Mouse (Mus musculus) heart, embryonic 10.5 days (tissue): ENCODE data around the gene Sis. TPM values are rescaled to one million over a fixed set of nuclear protein-coding genes. Genes with fewer than 3 reads are reported as not detected.

ENCODE experiments used
- DNase-seq: peaks from one replicate; pipeline ENCODE4 v3.0.0-alpha.2; 2017; ENCODE audit warnings: low spot score
- H3K27ac ChIP-seq: fragments of 300-500 bp; sonication (generic); 2 replicates; pipeline ENCODE4 v1.5.1; 2016; ENCODE audit warnings: mild to moderate bottlenecking
- H3K27me3 ChIP-seq: fragments of 300-500 bp; sonication (generic); 2 replicates; pipeline ENCODE4 v1.6.1; 2016; ENCODE audit warnings: mild to moderate bottlenecking; ENCODE audit not compliant: poor library complexity, insufficient read depth, severe bottlenecking
- H3K36me3 ChIP-seq: fragments of 300-500 bp; sonication (generic); 2 replicates; pipeline ENCODE4 v1.6.1; 2016; ENCODE audit warnings: mild to moderate bottlenecking, moderate library complexity
- H3K4me1 ChIP-seq: fragments of 300-500 bp; sonication (generic); 2 replicates; pipeline ENCODE4 v1.6.1; 2016; ENCODE audit warnings: mild to moderate bottlenecking
- H3K4me3 ChIP-seq: fragments of 300-500 bp; sonication (generic); 2 replicates; pipeline ENCODE4 v1.5.1; 2016; ENCODE audit warnings: mild to moderate bottlenecking, moderate library complexity
- H3K9me3 ChIP-seq: fragments of 300-500 bp; sonication (generic); 2 replicates; pipeline ENCODE4 v1.6.1; 2016; ENCODE audit warnings: mild to moderate bottlenecking, moderate library complexity
- WGBS: fragments of 180-500 bp; shearing (Covaris S2); methylation state at CpG from one replicate; pipeline ENCODE4 v1.1.7; 2016; 5-methylcytosine and 5-hydroxymethylcytosine counted together
- polyA plus RNA-seq: library from polyadenylated mRNA; unstranded; fragments of >200 nt; fragmentation: Nextera tagmentation; extraction: Ambion mirVana; gene quantifications from 2 replicates; pipeline ENCODE4 v1.2.1, GENCODE M21; 2016

Sis gene
- polyA plus RNA-seq, result not detected in 2 replicates

DNA sequence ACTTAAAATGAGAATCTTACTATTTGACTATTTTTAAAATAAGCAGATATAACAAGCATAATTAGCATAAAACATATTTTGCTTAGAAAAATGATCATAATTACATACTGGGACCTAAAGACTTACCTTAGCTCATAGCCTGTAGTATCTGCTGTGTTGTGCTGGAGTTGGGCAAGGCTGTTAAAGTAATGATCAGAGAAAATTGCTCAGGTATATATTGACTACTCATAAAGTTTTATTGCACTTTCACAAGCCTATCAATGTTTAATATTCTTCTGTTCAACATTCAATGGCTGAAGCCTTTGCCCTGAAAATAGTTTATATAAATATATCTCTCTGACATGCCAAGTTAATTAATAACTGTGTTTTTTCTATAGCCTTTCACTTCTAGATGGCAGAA, at the start of gene Sis:
Sis (minus strand) TSS at position 189 of the 400 bp plus-strand sequence.
- Histone ChIP-seq H3K27ac (no peak within 1 kb of the TSS), H3K4me3 (no peak within 1 kb of the TSS), H3K9me3 (no peaks in the 10 kb centered on the region), H3K4me1 (no peaks in the 10 kb centered on the region), H3K27me3 (no peaks in the 10 kb centered on the region), H3K36me3 (no peaks in the 10 kb centered on the region)
- no peak for DNase-seq

DNA sequence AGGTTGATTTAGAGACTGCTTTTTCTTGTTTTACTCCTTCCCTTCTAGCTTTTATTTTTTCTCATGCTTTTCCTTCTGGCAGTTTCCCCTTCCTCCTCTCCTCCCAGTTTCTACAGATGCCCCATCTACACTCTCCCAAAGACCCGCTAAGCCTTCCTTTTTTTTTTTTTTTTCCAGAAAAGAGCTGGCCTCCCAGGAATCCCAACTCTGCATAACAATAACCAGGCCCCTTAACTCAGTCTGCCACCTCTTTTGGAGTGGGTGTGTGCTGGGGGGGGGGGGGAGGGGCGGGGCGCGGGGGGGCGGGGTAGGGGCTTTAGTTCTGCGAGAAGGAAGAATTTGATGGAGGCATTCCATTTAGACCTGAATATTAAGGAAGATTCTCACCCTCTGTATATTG, 38.4 kb upstream of the Sis start:
- Histone ChIP-seq H3K4me1 (no peaks in the 10 kb centered on the region), H3K27ac (no peak overlapping the region), H3K36me3 (no peaks in the 10 kb centered on the region), H3K27me3 (no peaks in the 10 kb centered on the region), H3K4me3 (no peak overlapping the region), H3K9me3 (no peaks in the 10 kb centered on the region)
- no peak for DNase-seq
- WGBS, result 8% methylated on average over 6 of the region's 6 CpGs

DNA sequence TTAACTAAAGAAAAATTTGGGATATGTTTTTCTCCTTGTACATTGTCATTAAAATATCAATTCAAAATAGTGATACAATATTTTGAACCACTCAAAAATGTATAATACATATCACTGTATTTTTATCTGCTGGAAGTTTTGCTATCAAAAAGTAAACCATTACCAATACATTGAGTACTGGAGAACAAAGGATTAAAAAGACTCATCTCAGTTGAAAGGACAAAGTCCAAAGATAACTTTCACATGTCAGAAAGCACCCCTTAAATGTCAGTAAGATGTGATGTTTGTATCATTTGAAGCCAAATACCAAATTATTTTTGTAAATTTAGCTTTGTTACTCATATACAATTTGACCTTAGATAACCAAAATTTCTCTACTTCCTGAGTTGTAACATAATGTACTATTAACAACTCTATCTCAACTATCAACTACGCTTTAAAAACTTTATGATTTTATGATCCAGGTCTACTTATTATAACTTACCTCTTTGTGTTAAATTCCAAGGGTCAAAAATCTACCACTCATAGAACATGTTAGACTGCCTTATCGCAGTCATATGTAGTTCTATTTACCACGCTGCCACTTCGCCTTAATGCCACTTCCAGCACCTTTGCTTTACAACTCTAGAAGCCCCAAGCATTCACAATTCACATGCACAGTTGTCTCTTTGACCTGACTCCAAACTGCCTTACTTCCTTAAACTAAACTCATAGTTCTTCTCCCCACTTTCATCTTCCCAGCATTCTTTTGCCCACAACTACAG, 35.5 kb upstream of the Sis start:
- Histone ChIP-seq H3K4me1 (no peaks in the 10 kb centered on the region), H3K36me3 (no peaks in the 10 kb centered on the region), H3K4me3 (no peak overlapping the region), H3K27ac (no peak overlapping the region), H3K27me3 (no peaks in the 10 kb centered on the region), H3K9me3 (no peaks in the 10 kb centered on the region)
- 83% methylated on average over 4 of the region's 4 CpGs for WGBS
- no peak for DNase-seq

DNA sequence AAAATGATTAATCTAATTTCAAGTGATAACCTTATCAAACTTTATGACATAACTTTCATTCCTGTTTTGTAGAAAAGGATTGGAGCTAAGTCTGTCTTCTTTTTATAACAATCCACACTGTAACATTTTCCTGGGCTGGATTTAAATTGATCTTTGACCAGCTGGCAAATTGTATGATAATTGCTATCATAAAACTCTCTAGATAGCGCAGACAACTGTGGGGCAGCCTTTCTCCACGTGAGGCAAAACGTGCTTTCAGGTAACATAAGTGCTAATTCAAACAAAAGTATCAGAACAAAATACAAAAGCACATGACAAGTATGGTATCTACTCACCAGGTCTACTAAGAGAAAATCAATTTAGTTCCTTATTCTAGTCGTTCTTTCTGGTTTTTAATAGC, 29.9 kb upstream of the Sis start:
- no peak for DNase-seq
- no peaks in the 10 kb centered on the region for H3K36me3 ChIP-seq
- H3K4me1 ChIP-seq, result no peaks in the 10 kb centered on the region
- H3K27me3 ChIP-seq, result no peaks in the 10 kb centered on the region
- 75% methylated on average over 4 of the region's 4 CpGs for WGBS
- H3K27ac ChIP-seq, result no peak overlapping the region
- H3K4me3 ChIP-seq, result no peak overlapping the region
- H3K9me3 ChIP-seq, result no peaks in the 10 kb centered on the region

DNA sequence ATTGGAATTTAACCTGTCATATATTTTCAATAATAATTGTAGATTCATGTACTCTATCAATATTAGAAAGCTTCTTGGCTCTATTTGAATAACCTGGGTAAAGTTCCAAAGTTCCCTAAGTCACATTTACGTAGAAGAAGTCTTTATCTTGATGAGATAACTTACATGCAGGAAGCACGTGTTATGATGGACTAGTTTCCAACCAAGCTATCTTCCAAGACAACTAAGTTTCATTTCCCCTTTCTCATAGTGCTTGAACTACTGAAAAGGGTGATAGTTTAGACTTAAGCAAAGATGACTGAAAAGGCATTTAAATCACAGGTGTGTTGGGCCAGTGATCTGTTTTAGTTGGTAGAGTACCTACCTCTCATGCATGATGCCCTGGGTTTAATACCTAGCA, 23.3 kb upstream of the Sis start:
- Histone ChIP-seq H3K4me1 (no peaks in the 10 kb centered on the region), H3K36me3 (no peaks in the 10 kb centered on the region), H3K27ac (no peak overlapping the region), H3K27me3 (no peaks in the 10 kb centered on the region), H3K9me3 (no peaks in the 10 kb centered on the region), H3K4me3 (no peak overlapping the region)
- DNase-seq, result no peak
- 71% methylated on average over 2 of the region's 2 CpGs for WGBS

DNA sequence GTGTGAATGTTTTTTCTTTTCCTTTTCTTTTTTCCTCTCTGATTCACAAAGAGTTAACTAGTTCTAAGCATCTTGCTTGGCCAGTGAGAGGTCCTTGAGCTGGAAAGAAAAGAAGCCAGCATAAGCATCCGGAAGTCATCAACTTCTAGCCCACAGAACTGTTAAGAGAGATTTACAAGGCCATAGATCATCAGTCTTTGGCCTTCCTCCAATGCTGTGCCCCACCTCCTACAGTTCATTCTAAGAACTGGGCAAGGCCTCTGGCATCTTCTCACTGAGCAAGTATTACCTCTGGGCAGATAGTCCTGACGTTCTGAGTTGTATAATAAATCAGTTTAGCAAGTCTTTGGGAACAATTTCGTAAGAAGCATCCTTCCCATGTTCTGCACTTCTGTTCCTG, 8.9 kb upstream of the Sis start:
- Histone ChIP-seq H3K4me3 (no peak overlapping the region), H3K4me1 (no peaks in the 10 kb centered on the region), H3K36me3 (no peaks in the 10 kb centered on the region), H3K27ac (no peak overlapping the region), H3K27me3 (no peaks in the 10 kb centered on the region), H3K9me3 (no peaks in the 10 kb centered on the region)
- DNase-seq, result no peak
- WGBS, result 70% methylated on average over 3 of the region's 3 CpGs

DNA sequence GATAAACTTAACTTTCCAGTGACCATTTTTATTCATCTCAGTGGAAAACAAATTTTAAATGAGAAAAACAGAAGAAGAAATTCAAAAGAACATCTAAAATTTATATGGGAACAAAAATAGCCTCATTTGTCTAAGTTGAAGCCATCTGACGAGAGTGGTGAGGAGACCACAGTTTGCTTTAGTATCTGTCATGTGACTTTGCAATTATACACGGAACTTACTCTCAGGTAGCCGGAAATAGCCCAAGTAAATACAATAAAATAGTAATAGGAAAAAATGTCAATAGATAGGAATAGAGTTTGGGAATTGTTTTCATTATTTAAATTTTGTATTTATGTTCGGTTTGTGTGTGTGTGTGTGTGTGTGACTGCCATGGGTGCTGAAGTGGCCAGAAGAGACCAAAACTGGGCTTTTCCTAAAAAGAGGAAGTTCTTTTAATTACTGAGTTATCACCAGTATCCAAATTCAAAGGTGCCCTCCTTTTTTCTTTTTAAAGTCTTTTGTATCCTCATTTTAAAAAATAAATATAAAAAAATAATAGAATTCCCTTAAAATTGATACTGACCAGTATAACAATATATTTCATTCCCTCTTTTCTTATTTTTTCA, 48.6 kb downstream of the Sis start:
- H3K9me3 ChIP-seq, result no peaks in the 10 kb centered on the region

DNA sequence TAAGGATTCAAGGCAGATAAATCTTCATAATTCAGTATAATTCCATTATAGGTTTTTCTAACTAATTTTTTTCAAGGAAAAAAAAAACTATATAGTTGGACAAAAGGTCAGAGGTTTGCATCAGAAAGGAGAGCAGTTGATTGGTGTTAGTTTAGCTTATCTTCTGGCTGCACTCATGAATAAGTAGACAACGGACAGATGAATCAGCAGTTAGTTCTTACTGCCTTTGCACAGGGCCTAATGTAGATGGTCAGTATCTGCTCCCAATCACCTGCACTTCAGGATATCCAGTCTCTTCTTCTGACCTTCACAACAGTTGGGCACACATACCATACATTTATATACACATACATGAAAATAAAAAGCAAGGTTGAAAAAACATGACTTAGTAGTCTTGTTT, 85.2 kb downstream of the Sis start:
- no peaks in the 10 kb centered on the region for H3K36me3 ChIP-seq
- WGBS, result 77% methylated on average over 1 of the region's 1 CpGs
- H3K4me3 ChIP-seq, result no peak overlapping the region
- H3K4me1 ChIP-seq, result no peaks in the 10 kb centered on the region
- H3K9me3 ChIP-seq, result no peaks in the 10 kb centered on the region
- H3K27ac ChIP-seq, result no peak overlapping the region
- DNase-seq, result no peak
- H3K27me3 ChIP-seq, result no peaks in the 10 kb centered on the region

More for the DNA sequence above, 48.6 kb downstream of the Sis start:
- Histone ChIP-seq H3K27me3 (no peaks in the 10 kb centered on the region), H3K27ac (no peak overlapping the region), H3K36me3 (no peaks in the 10 kb centered on the region), H3K4me1 (no peaks in the 10 kb centered on the region), H3K4me3 (no peak overlapping the region)
- WGBS, result 80% methylated on average over 4 of the region's 4 CpGs
- DNase-seq, result no peak

DNA sequence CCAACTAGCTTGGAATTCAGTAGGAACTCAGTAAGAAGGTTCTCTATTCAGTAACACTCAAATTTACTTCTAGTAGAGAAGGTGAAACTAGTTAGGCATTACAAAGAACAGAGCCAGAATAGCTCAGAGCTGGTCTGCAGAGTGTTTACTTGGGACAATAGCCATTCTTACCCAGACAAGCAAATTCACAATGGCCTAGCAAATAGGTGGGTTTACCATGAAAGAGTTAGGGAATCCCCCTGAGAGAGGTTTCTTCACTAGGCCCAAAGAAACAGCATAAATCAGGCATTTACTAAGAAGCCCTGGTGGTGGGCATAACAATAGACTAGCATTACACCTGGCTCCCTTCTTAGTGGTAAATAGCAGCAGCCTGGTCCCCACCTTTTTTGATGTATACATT, 99.5 kb downstream of the Sis start:
- no peaks in the 10 kb centered on the region for H3K27me3 ChIP-seq
- H3K9me3 ChIP-seq, result no peaks in the 10 kb centered on the region
- H3K27ac ChIP-seq, result no peak overlapping the region
- no peak for DNase-seq
- no peak overlapping the region for H3K4me3 ChIP-seq
- no peaks in the 10 kb centered on the region for H3K36me3 ChIP-seq
- no peaks in the 10 kb centered on the region for H3K4me1 ChIP-seq

DNA sequence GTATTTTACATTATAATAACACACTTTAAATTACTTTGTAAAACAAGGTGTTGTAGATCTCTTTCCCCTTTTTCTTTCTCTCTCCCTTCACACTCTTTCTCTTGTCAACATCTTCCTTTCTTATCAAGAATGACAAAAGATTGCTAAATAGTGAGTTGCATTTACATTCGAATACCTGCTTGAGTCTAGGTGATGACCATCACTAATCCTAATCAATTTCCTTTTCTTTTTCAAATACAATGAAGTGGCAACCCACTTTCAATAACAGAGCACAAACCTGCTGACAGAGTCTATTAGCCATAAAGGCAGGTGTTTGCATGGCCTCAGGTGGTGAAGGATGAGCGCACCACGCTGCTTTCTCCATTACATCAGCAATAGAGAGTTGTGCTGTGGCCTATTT, 108.9 kb downstream of the Sis start:
- 77% methylated on average over 3 of the region's 3 CpGs for WGBS
- H3K9me3 ChIP-seq, result no peaks in the 10 kb centered on the region
- no peaks in the 10 kb centered on the region for H3K4me1 ChIP-seq
- H3K4me3 ChIP-seq, result no peak overlapping the region
- DNase-seq, result no peak
- H3K36me3 ChIP-seq, result no peaks in the 10 kb centered on the region
- H3K27ac ChIP-seq, result no peak overlapping the region
- no peaks in the 10 kb centered on the region for H3K27me3 ChIP-seq

DNA sequence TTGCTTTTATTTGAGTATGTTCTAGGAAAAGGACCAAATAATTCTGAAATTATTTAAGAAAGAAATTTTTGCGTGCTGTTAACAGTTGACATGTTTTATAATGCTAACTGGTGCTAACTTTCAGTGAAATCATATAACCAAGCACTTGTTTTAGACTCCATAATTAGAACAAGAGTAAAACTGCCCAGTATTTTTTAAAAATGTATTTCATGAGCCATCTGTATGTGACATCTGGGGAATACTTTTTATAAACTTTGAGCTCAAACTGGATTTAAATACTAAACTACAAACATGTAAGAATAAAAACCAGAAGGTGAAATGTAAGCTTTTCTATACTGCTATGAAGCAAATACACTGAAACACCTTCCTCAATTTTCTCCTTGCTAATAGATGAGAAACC, 112.3 kb downstream of the Sis start:
- H3K4me3 ChIP-seq, result no peak overlapping the region
- no peaks in the 10 kb centered on the region for H3K9me3 ChIP-seq
- no peaks in the 10 kb centered on the region for H3K27me3 ChIP-seq
- H3K27ac ChIP-seq, result no peak overlapping the region
- no peaks in the 10 kb centered on the region for H3K36me3 ChIP-seq
- no peak for DNase-seq
- 84% methylated on average over 1 of the region's 1 CpGs for WGBS
- no peaks in the 10 kb centered on the region for H3K4me1 ChIP-seq

DNA sequence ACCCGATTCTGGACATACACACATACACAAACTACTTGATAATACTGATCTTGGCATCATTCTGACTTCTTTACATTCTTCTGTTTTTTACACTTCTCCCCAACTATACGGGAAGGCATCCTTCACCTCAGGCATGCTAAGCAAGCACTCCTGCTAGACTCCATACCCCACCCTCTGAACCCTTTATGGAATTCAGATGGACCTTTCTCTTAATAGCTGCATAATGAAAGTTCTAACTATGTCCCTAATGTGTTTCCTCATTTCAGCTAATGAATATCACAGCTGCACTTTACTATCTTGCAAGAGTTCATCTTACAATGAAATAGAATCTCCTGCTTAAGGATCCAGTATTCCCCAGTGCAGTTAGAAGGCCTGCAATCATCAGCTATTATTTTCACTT, 127.0 kb downstream of the Sis start:
- Histone ChIP-seq H3K4me3 (no peak overlapping the region), H3K4me1 (no peaks in the 10 kb centered on the region), H3K9me3 (no peaks in the 10 kb centered on the region), H3K27ac (no peak overlapping the region), H3K27me3 (no peaks in the 10 kb centered on the region), H3K36me3 (no peaks in the 10 kb centered on the region)
- 77% methylated on average over 2 of the region's 2 CpGs for WGBS
- DNase-seq, result no peak
